Mouse (Mus musculus): Measurements from ENCODE around the gene Ntf3.

- TF ChIP-seq CTCF (IDR thresholded peaks at IDR 0.05; ENCODE audit: extremely low read depth, insufficient read depth, low read length) (no peak), POLR2A (IDR thresholded peaks at IDR 0.05; ENCODE audit: extremely low read depth, insufficient read depth, low read length) (no peak)
Measured at GRCm38 (mm10) chr6:126134155-126134906, 32.4 kb downstream of the Ntf3 start.
